Mouse (Mus musculus) adrenal gland, postnatal 36 days (tissue): ENCODE measurements around the gene Rsph3a. TPM values are rescaled to one million over a fixed set of nuclear protein-coding genes. Genes with fewer than 3 reads are reported as not detected.

Experiments
- DNase-seq, 2 experiments: peaks; one replicate each; pipeline ENCODE4 v3.0.0; 2021; ENCODE audit warnings: mixed read lengths in 1 of 2
- long read RNA-seq, 2 experiments: library from polyadenylated mRNA; stranded (forward); transcript quantifications; one replicate each; pipeline ENCODE4 v2.0.0; 2021; ENCODE audit warnings: borderline sequencing depth in 2 of 2
- total RNA-seq, 2 experiments: library from RNA; stranded (reverse); gene quantifications; 2 replicates each; pipeline ENCODE4 v1.2.3; 2021

Gene Rsph3a
- total RNA-seq: 10 to 100 TPM; 43.3 to 51.1 TPM
- long read RNA-seq, experiment 1, transcript Rsph3a-201 (8 exons, 2,189 nt): major isoform, 60 of 67 reads
- long read RNA-seq, experiment 1, partial matches to known transcripts: 1 of 67 reads
- long read RNA-seq, experiment 1, other reads (novel, unspliced or antisense): 3 of 67 reads
- long read RNA-seq, experiment 2, transcript Rsph3a-201 (8 exons, 2,189 nt): major isoform, 23 of 26 reads
- long read RNA-seq, experiment 2, partial matches to known transcripts: 1 of 26 reads
- long read RNA-seq, experiment 2, other reads (novel, unspliced or antisense): 1 of 26 reads

DNA sequence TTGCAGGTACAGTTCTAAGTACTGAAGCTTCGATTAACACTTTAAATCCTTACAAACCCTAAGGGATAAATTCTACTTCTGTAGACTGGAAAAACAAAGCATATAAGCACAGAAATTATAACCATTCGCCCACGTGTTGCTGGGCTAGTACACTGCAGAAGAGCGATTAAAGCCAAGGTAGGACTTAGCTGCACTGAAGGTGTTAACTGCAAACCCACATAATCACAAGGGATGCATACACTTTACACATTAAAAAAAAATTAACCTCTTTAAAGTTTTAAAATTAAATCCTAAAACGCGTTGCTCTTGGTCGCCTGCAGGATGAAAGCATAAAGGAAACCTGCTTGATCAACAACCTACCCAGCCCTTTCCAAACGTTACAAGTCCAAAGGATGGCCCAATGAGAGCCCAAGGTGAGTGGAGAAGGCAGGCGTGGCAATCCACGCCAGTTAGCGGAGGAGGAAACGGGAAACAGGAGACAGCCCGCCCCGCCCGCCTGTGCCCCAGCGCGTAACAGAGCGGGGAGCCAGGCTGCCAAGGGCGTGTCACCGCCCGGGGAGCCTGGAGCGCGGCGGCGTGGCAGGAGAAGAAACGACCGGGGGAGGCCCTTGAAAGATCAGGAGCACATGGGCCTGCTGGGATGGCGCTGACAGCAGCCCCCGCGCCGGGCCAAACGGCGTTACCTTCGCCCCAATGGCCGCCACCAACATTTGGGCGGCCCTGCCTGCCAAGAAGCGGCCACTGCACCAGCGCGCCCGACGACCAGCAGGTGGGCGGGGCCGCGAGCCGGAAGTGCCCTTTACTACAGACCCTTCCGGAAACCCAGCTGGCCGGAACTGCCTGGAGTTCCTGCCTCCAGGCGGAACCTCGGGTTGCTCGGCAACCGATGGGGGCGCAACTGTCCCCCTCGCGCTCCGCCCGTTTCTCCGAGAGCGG lies at the start of gene Rsph3a:
Rsph3a (plus strand) TSS at position 498 of the 936 bp plus-strand sequence.
- DNase-seq: peak; percentile 91 to 92

- DNase-seq: no peak
Observed at GRCm38 (mm10) chr17:7896047-7896635, 49.3 kb upstream of the Rsph3a start.

DNA sequence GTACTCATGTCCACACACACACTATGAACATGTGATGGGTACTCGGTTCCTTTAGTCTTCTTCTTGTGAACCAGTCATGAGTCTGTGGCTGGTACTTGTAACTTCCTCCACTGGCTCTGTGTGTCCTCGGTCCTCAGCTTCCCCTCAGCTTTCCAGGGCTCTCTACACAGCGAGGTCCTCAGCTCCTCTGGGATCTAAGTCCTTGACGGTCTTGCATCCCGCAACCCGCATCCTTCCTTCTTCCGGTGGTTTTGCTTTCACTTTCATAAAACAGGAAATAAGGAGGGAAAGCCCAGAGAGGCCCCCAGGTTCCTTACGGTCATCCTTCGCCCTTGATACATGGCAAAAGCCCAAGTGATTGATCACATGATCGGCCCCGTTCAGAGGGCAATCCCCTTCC lies 48.3 kb upstream of the Rsph3a start:
- no peak for DNase-seq

GRCm38 (mm10) chr17:7897756-7898155 lies 47.7 kb upstream of the Rsph3a start:
- DNase-seq: no peak

DNA sequence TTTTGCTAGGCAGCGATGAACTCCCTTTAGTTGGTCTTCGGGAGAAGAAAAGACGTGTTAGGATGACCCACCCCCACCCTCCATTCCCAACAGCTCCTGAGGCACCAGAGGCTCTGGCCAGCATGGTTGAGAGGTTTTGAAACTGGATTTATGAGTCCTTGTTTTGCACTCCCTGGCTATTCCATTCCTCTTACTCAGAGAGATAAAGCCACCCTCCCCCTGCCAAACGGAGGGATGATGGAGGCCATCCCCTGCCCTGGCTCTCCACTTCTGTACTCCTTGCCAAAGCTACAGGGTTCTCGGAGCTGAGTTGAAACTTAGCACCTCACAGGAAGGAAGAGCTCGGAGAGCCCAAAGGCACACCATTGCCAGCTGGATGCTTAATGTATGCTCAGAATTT lies 46.2 kb upstream of the Rsph3a start:
- DNase-seq: peak; percentile 65 to 73

- peak; percentile 44 to 51 for DNase-seq
Observed at GRCm38 (mm10) chr17:7899961-7900360, 45.5 kb upstream of the Rsph3a start.

DNA sequence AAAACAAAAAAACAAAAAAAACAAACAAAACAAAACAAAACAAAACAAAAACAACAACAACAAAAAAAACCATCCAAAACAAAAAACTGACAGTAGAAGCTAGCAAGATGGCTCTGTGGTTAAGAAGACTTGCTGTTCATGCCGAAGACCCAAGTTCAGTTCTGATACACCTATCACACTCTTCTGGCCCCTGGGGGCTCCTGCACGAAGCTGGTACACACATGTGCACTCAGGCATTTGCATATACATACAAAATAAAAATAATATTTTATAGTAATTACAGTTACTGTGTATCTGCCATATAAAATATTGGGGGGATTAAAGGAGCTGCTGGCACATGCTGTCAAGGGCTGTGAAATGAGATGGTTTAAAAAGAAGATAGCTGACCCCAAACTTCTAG lies 43.9 kb upstream of the Rsph3a start:
- no peak for DNase-seq

- DNase-seq: no peak
Observed at GRCm38 (mm10) chr17:7902362-7902761, 43.1 kb upstream of the Rsph3a start.

- DNase-seq: no peak
Observed at GRCm38 (mm10) chr17:7904992-7905391, 40.4 kb upstream of the Rsph3a start.

DNA sequence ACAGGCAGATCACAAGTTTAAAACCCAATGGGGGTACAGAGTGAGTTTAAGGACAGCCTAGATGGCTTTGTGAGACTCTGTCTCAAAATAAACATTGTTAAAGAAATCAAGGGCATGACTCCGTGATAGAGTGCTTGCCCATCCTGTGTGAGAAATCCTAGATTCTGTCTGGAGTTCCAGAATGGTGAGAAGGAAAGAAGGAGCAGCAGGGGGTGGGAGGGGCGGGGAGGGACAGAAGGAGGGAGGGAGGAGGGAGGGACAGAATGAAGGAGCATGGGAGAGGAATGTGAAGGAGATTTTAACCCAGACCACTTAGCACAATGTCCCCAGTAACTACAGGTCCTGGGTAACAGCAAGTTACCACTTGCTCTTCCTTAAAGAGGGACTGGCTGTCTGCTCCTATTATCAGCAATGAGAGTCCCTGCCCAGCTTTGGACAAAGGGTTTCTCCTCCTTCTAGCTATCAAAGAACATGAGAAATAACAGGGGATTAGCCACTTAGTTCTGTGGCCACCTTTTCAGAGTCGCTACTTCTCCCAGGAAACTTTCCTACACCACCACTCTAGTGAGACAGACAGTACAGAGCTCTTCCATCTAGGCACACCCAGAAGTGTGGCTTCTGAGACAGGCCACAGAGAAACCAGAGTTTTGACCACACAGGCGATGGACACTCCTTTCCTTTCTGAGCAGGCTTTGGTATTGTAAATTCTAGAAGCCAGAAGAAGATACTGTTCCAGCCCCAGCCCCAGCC lies 39.3 kb upstream of the Rsph3a start:
- DNase-seq: no peak

DNA sequence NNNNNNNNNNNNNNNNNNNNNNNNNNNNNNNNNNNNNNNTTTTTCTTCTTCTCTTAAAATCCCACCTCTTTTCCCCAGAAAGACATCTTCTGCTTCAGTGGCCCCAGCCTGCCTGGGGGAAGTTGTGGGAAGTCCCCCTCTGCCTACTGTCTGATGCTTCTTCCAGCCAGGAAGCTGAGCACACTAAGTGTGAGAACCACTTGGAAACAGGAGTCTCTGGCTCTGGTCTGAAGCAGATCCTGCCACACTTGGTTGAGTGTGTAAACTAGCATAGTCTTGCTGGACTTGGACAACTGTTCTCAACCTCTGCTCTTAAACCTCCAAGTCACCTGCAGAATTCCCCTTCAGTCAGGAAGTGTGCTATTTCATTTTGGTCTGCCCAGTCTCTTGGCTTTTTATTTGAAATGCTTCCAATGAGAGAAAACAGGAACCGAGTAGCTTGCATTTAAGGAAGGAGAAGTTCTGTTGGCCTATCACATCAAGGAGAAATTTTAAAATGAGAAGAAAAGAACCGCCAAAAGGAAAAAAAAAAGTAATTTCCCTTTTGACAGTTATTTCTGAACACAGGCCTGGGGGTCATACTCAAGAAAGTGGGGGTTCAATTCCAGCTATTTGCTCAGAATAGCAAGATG lies 30.7 kb upstream of the Rsph3a start:
- DNase-seq: no peak

DNA sequence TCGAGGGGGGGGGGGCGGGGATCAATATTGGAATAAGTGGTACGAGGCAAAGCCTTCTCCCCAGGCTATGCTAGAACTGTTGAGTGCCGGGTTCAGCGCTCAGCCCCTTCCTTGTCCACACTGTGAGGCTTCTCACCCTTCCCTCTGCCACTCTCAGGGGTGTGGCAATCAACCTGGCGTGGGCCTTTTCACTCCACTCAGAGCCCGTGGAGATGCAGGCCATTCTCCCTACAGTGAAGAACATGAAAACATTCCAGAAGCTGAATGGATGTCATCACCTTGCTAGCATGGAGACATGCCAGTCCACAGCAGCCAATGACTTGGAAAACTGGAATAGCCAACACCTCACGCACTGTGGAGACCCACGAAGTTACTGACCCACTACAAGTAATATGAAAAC lies 29.6 kb upstream of the Rsph3a start:
- no peak for DNase-seq

- no peak for DNase-seq
Observed at GRCm38 (mm10) chr17:7916782-7917574, 28.4 kb upstream of the Rsph3a start.

GRCm38 (mm10) chr17:7918355-7918754 lies 27.1 kb upstream of the Rsph3a start:
- DNase-seq: no peak

GRCm38 (mm10) chr17:7919209-7919608 lies 26.2 kb upstream of the Rsph3a start:
- no peak for DNase-seq

DNA sequence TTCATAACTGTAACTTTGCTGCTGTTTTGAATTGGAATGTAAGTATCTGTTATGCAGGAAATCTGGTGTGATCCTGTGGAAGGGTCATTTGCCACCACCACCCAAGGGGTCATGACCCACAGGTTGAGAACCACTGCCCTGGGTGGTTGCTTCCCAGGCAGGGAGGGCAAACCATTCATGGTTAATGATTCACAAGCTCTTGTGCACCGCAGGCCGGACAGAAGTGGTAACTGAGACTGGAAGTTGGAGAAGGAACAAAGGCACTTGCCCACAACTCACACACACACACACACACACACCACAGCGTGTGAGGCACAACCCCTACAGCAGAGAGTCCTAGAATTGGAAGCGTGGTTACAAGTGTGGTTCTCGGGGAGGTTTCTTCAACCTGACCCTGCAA lies 22.9 kb upstream of the Rsph3a start:
- no peak for DNase-seq

- no peak for DNase-seq
Observed at GRCm38 (mm10) chr17:7924185-7924725, 21.2 kb upstream of the Rsph3a start.

GRCm38 (mm10) chr17:7925413-7926160 lies 19.8 kb upstream of the Rsph3a start, which contains the start of gene Tagap:
Gene Tagap, plus strand, starts transcription at chr17:7926000.
- DNase-seq: no peak
